Mouse (Mus musculus) neural tube, embryonic 15.5 days (tissue): ENCODE data around the gene Tenm3. TPM values are rescaled to one million over a fixed set of nuclear protein-coding genes. Genes with fewer than 3 reads are reported as not detected.

Source experiments
- ATAC-seq: fragments of 200-750 bp; cut with Nextera tagmentation; 2 replicates; pipeline ENCODE4 v1.8.0; 2017; ENCODE audit warnings: mild to moderate bottlenecking, moderate TSS enrichment, moderate library complexity; ENCODE audit not compliant: low FRiP score
- H3K27ac ChIP-seq: fragments of 300-500 bp; sonication (generic); replicated peaks from 2 replicates; pipeline ENCODE4 v1.5.1; 2015; ENCODE audit warnings: mild to moderate bottlenecking, inconsistent platforms
- H3K27me3 ChIP-seq: fragments of 300-500 bp; sonication (generic); replicated peaks from 2 replicates; pipeline ENCODE4 v1.6.1; 2015; ENCODE audit warnings: inconsistent platforms
- H3K36me3 ChIP-seq: fragments of 300-500 bp; sonication (generic); 2 replicates; pipeline ENCODE4 v1.6.1; 2015; ENCODE audit warnings: inconsistent platforms
- H3K4me1 ChIP-seq: fragments of 300-500 bp; sonication (generic); 2 replicates; pipeline ENCODE4 v1.6.1; 2015; ENCODE audit warnings: inconsistent platforms
- H3K4me2 ChIP-seq: fragments of 300-500 bp; sonication (generic); 2 replicates; pipeline ENCODE4 v1.6.1; 2015; ENCODE audit warnings: inconsistent platforms, mild to moderate bottlenecking, moderate library complexity
- H3K4me3 ChIP-seq: fragments of 300-500 bp; sonication (generic); replicated peaks from 2 replicates; pipeline ENCODE4 v1.5.1; 2015; ENCODE audit warnings: mild to moderate bottlenecking, inconsistent platforms
- H3K9ac ChIP-seq: fragments of 300-500 bp; sonication (generic); replicated peaks from 2 replicates; pipeline ENCODE4 v1.6.1; 2015; ENCODE audit warnings: mild to moderate bottlenecking, inconsistent platforms
- H3K9me3 ChIP-seq: fragments of 300-500 bp; sonication (generic); replicated peaks from 2 replicates; pipeline ENCODE4 v1.6.1; 2016; ENCODE audit warnings: inconsistent platforms
- WGBS: fragments of 180-500 bp; shearing (Covaris S2); methylation state at CpG from one replicate; pipeline ENCODE4 v1.1.7; 2015; ENCODE audit warnings: mixed read lengths; 5-methylcytosine and 5-hydroxymethylcytosine counted together
- polyA plus RNA-seq: library from polyadenylated mRNA; unstranded; fragments of >200 nt; fragmentation: Nextera tagmentation; extraction: Ambion mirVana; gene quantifications from 2 replicates; pipeline ENCODE4 v1.2.1, GENCODE M21; 2015

Gene Tenm3
- polyA plus RNA-seq: 31.5 and 37.7 TPM in 2 replicates

- H3K27me3 ChIP-seq: 0 out of 2 replicates have a peak, but pooled peaks cover 16% of the 10 kb centered on the region
- no peaks in the 10 kb centered on the region for H3K36me3 ChIP-seq
- peak; percentile 79; the same call in 1 of the 2 replicates for ATAC-seq
- under 1% methylated on average over 19 of the region's 19 CpGs for WGBS
- H3K9ac ChIP-seq: peak within 1 kb of the TSS; percentile 73
- H3K27ac ChIP-seq: peak within 1 kb of the TSS; percentile 91
- H3K4me2 ChIP-seq: peak within 1 kb of the TSS; percentile 95
- peaks cover 32% of the 10 kb centered on the region for H3K4me1 ChIP-seq
- H3K9me3 ChIP-seq: no peaks in the 10 kb centered on the region
- peak within 1 kb of the TSS; percentile 77 for H3K4me3 ChIP-seq
Measured at GRCm38 (mm10) chr8:48843931-48844285, at the start of gene Tenm3. Gene Tenm3 (minus strand): TSS chr8:48843951.

DNA sequence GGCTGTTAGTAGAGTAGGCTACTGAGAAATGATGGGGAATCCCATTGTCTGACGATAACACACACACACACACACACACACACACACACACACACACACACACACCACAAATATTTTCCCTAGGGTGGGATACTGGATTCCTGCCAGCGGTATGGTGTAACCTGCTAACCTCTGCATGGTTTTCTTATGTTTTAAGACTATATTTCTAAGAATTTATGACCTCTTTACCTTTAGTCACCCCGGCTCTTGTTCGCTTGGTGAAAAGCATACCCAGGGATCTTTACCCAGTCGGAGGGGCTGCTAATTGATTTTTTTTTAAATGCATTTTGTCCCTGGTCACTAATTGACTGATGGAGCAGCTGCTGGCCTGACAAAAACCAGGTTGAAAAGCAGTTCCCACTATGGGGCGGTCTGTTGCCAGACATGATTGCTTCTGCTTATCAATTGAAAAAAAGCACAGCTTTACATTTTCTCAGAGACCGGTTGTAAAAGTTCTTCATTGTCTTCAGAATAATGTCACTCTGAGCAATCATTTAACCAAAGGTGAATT is 46.5 kb upstream of the Tenm3 start:
- H3K9me3 ChIP-seq: no peaks in the 10 kb centered on the region
- H3K36me3 ChIP-seq: no peaks in the 10 kb centered on the region
- H3K4me2 ChIP-seq: no peak overlapping the region
- ATAC-seq: no peak
- H3K27ac ChIP-seq: no peak overlapping the region
- 0 out of 2 replicates have a peak, but pooled peaks cover 2% of the 10 kb centered on the region for H3K4me1 ChIP-seq
- H3K4me3 ChIP-seq: no peak overlapping the region
- no peaks in the 10 kb centered on the region for H3K27me3 ChIP-seq
- H3K9ac ChIP-seq: no peak overlapping the region
- WGBS: 18% methylated on average over 7 of the region's 7 CpGs

GRCm38 (mm10) chr8:48884270-48884669 is 40.5 kb upstream of the Tenm3 start:
- H3K27ac ChIP-seq: no peak overlapping the region
- no peaks in the 10 kb centered on the region for H3K27me3 ChIP-seq
- no peak for ATAC-seq
- H3K9me3 ChIP-seq: no peaks in the 10 kb centered on the region
- no peak overlapping the region for H3K4me2 ChIP-seq
- 92% methylated on average over 4 of the region's 4 CpGs for WGBS
- no peak overlapping the region for H3K4me3 ChIP-seq
- H3K4me1 ChIP-seq: no peaks in the 10 kb centered on the region
- H3K9ac ChIP-seq: no peak overlapping the region
- no peaks in the 10 kb centered on the region for H3K36me3 ChIP-seq

GRCm38 (mm10) chr8:48880585-48880984 is 36.8 kb upstream of the Tenm3 start:
- 87% methylated on average over 5 of the region's 5 CpGs for WGBS

DNA sequence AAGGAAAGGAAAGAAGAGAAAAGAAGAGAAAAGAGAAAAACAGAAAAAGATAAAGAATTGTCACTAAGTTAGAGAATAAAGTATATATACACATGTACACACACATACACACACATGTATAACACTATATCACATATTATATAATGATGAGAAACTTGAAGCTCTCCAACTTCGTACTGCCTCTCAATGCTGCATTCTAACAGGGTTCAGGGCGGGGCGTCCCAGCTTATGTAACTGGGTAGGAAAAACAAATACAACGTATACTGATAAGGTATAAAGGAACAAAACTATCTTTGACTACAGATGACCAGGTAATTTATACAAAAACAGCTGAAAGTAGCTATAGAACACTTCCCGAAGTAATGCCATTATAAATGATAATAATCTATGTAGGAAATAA is 22.2 kb upstream of the Tenm3 start:
- Histone ChIP-seq H3K4me3 (no peak overlapping the region), H3K9me3 (no peaks in the 10 kb centered on the region), H3K9ac (no peak overlapping the region), H3K36me3 (no peaks in the 10 kb centered on the region), H3K27ac (no peak overlapping the region), H3K4me1 (no peaks in the 10 kb centered on the region), H3K27me3 (no peaks in the 10 kb centered on the region), H3K4me2 (no peak overlapping the region)
- 93% methylated on average over 5 of the region's 5 CpGs for WGBS
- ATAC-seq: no peak

More at GRCm38 (mm10) chr8:48880585-48880984, 36.8 kb upstream of the Tenm3 start:
- H3K4me2 ChIP-seq: no peak overlapping the region
- no peak overlapping the region for H3K9ac ChIP-seq
- H3K9me3 ChIP-seq: no peaks in the 10 kb centered on the region
- H3K27me3 ChIP-seq: no peaks in the 10 kb centered on the region
- ATAC-seq: no peak
- no peaks in the 10 kb centered on the region for H3K4me1 ChIP-seq
- H3K4me3 ChIP-seq: no peak overlapping the region
- no peak overlapping the region for H3K27ac ChIP-seq
- H3K36me3 ChIP-seq: no peaks in the 10 kb centered on the region

DNA sequence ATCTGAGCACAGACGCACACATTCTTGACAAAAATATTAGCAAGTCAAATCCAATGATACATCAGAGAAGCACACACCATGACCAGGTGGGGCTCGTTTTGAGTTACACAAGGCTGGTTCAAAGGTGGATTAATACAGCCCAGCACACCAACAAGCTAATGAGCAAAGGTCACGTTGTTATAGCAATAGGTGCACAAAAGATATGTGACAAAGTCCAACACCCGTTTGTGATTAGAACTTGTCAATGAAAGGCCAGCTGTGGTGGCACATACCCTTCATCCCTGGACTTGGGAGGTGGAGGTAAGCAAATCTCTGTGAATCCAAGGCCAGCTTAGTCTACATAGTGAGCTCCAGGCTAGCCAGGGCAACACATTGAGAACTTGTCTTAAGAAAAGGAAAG is 21.7 kb upstream of the Tenm3 start:
- ATAC-seq: no peak
- Histone ChIP-seq H3K4me1 (no peaks in the 10 kb centered on the region), H3K4me3 (no peak overlapping the region), H3K9ac (no peak overlapping the region), H3K27me3 (no peaks in the 10 kb centered on the region), H3K9me3 (no peaks in the 10 kb centered on the region), H3K36me3 (no peaks in the 10 kb centered on the region), H3K27ac (no peak overlapping the region), H3K4me2 (no peak overlapping the region)
- 87% methylated on average over 4 of the region's 4 CpGs for WGBS

GRCm38 (mm10) chr8:48850223-48851010 is 6.7 kb upstream of the Tenm3 start:
- Histone ChIP-seq H3K27me3 (0 out of 2 replicates have a peak, but pooled peaks cover 5% of the 10 kb centered on the region), H3K36me3 (no peaks in the 10 kb centered on the region), H3K4me2 (0 out of 2 replicates have a peak overlapping the region, but pooled peaks have one; percentile 6), H3K4me3 (no peak overlapping the region), H3K27ac (no peak overlapping the region), H3K9me3 (no peaks in the 10 kb centered on the region), H3K9ac (no peak overlapping the region), H3K4me1 (peaks cover 13% of the 10 kb centered on the region)
- ATAC-seq: no peak
- WGBS: 29% methylated on average over 8 of the region's 8 CpGs

DNA sequence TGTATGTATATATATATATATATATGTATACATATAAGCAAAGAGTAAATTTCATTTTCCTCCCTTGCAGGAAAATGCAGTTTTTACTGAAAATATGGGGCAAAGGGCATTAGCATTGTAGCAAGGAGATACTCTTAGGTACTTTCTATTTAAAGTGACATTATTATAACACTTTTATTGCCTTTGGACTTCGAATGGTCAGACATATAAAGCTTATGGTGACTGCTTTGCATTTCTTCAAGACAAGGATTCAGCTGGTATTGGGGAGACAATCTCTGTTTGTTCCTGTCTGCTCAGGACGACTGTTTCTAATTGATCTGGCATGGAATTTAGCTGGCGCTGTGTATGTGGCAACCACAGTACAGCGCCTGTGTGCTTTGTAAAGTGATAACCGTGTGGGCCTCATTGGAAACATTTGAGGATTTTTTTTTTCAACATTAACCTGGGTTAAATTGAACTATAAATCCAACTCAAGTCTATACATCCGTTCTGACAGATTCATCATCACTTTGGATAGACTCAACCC is 5.4 kb upstream of the Tenm3 start:
- Histone ChIP-seq H3K9ac (no peak overlapping the region), H3K27ac (no peak overlapping the region), H3K36me3 (no peaks in the 10 kb centered on the region), H3K4me1 (peaks cover 23% of the 10 kb centered on the region), H3K4me3 (no peak overlapping the region), H3K4me2 (no peak overlapping the region), H3K27me3 (0 out of 2 replicates have a peak, but pooled peaks cover 16% of the 10 kb centered on the region), H3K9me3 (no peaks in the 10 kb centered on the region)
- no peak for ATAC-seq
- 32% methylated on average over 6 of the region's 6 CpGs for WGBS

GRCm38 (mm10) chr8:48844961-48845360 is 1.2 kb upstream of the Tenm3 start:
- 11% methylated on average over 12 of the region's 12 CpGs for WGBS
- Histone ChIP-seq H3K4me1 (peaks cover 32% of the 10 kb centered on the region), H3K4me3 (peak overlapping the region; percentile 77), H3K9me3 (no peaks in the 10 kb centered on the region), H3K27ac (peak overlapping the region; percentile 91; the same call in 1 of the 2 replicates), H3K4me2 (peak overlapping the region; percentile 95), H3K27me3 (0 out of 2 replicates have a peak, but pooled peaks cover 16% of the 10 kb centered on the region), H3K36me3 (no peaks in the 10 kb centered on the region), H3K9ac (peak overlapping the region; percentile 73)
- ATAC-seq: no peak

- WGBS: under 1% methylated on average over 14 of the region's 14 CpGs
- H3K27ac ChIP-seq: peak overlapping the region; percentile 91
- no peak for ATAC-seq
Measured at GRCm38 (mm10) chr8:48844370-48844905, 687 bp upstream of the Tenm3 start.

GRCm38 (mm10) chr8:48842991-48843930 is 490 bp downstream of the Tenm3 start:
- Histone ChIP-seq H3K4me3 (peak overlapping the region; percentile 77), H3K36me3 (no peaks in the 10 kb centered on the region), H3K9me3 (no peaks in the 10 kb centered on the region), H3K27ac (peak overlapping the region; percentile 91), H3K4me1 (peaks cover 32% of the 10 kb centered on the region), H3K4me2 (peak overlapping the region; percentile 95), H3K27me3 (0 out of 2 replicates have a peak, but pooled peaks cover 16% of the 10 kb centered on the region), H3K9ac (peak overlapping the region; percentile 73)
- ATAC-seq: peak; percentile 85
- WGBS: under 1% methylated on average over 74 of the region's 93 CpGs

More at GRCm38 (mm10) chr8:48844370-48844905, 687 bp upstream of the Tenm3 start:
- Histone ChIP-seq H3K36me3 (no peaks in the 10 kb centered on the region), H3K4me2 (peak overlapping the region; percentile 95), H3K4me3 (peak overlapping the region; percentile 77), H3K9me3 (no peaks in the 10 kb centered on the region), H3K4me1 (peaks cover 32% of the 10 kb centered on the region), H3K27me3 (0 out of 2 replicates have a peak, but pooled peaks cover 16% of the 10 kb centered on the region), H3K9ac (peak overlapping the region; percentile 73)
